Mouse (Mus musculus): Measurements from ENCODE around the gene Nudt11.

Gene Nudt11

GRCm38 (mm10) chrX:6047066-6047935 lies at the start of gene Nudt11:
Gene Nudt11, plus strand, starts transcription at chrX:6047453.
- peak in 1 of 2 experiments; percentile 17 for DNase-seq (ENCODE audit: low spot score in 2 of 2)

- peak in 1 of 2 experiments; percentile 3 for DNase-seq (ENCODE audit: low spot score in 2 of 2)
Measured at GRCm38 (mm10) chrX:6047936-6048614, 822 bp downstream of the Nudt11 start.

- no peak for DNase-seq (ENCODE audit: low spot score in 2 of 2)
Measured at GRCm38 (mm10) chrX:6061563-6061962, 14.3 kb downstream of the Nudt11 start.

- DNase-seq (ENCODE audit: low spot score in 2 of 2): no peak
Measured at GRCm38 (mm10) chrX:6082954-6083680, 35.9 kb downstream of the Nudt11 start, which contains the start of gene AU022751. Gene AU022751, minus strand, starts transcription at chrX:6083419.

- no peak for DNase-seq (ENCODE audit: low spot score in 2 of 2)
Measured at GRCm38 (mm10) chrX:6091547-6091946, 44.3 kb downstream of the Nudt11 start.

- peak; percentile 24 to 54 for DNase-seq (ENCODE audit: low spot score in 2 of 2)
Measured at GRCm38 (mm10) chrX:6091996-6092757, 44.9 kb downstream of the Nudt11 start.

All from cerebellum, postnatal 4 days (tissue).